Mouse (Mus musculus): ENCODE results near the gene Rhoq. TPM values are rescaled to one million over a fixed set of nuclear protein-coding genes. Genes with fewer than 3 reads are reported as not detected.

The Rhoq gene
- 13.9 TPM in 2 replicates for polyA plus RNA-seq (2015; fragmentation: Nextera tagmentation; extraction: Ambion mirVana)

- no peaks in the 10 kb centered on the region for H3K27me3 ChIP-seq (replicated peaks)
- peaks cover 24% of the 10 kb centered on the region for H3K4me1 ChIP-seq
- peak; percentile 88 for ATAC-seq (ENCODE audit: insufficient read depth, low FRiP score, low read depth)
- WGBS = under 1% methylated on average over 73 of the region's 86 CpGs
- H3K4me3 ChIP-seq (replicated peaks) = peak within 1 kb of the TSS; percentile 86
- peak within 1 kb of the TSS; percentile 65 for H3K9ac ChIP-seq
- H3K9me3 ChIP-seq = no peaks in the 10 kb centered on the region
- H3K36me3 ChIP-seq = no peaks in the 10 kb centered on the region
- H3K27ac ChIP-seq = peak within 1 kb of the TSS; percentile 92
- H3K4me2 ChIP-seq = peak within 1 kb of the TSS; percentile 84
These were observed at the start of gene Rhoq for GRCm38 (mm10) chr17:86962894-86963585. TSS of gene Rhoq (plus strand) at chr17:86963082.

DNA sequence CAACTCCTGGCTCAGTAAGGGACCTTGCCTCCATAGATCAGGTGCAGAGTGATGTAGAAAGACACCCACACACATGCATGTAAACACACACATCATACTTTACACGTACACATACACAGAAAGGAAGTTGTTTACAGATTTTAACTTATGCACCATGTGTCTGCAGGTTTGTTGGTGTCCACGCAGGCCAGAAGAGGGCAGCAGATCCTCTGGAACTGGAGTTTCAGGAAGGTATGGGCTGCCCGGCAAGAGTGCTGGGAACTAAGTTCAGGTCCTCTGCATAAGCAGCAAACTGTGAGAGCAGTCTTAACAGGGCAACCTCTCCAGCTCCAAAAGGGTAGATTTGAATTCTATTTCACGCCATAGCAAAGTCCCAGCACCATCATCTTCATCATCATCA lies 47.3 kb upstream of the Rhoq start:
- Histone ChIP-seq H3K4me3 (replicated peaks) (no peak overlapping the region), H3K4me1 (no peaks in the 10 kb centered on the region), H3K9ac (no peak overlapping the region), H3K36me3 (no peaks in the 10 kb centered on the region), H3K27ac (no peak overlapping the region), H3K9me3 (no peaks in the 10 kb centered on the region), H3K4me2 (no peak overlapping the region), H3K27me3 (replicated peaks) (no peaks in the 10 kb centered on the region)
- no peak for ATAC-seq (ENCODE audit: insufficient read depth, low FRiP score, low read depth)
- WGBS = 70% methylated on average over 4 of the region's 4 CpGs

DNA sequence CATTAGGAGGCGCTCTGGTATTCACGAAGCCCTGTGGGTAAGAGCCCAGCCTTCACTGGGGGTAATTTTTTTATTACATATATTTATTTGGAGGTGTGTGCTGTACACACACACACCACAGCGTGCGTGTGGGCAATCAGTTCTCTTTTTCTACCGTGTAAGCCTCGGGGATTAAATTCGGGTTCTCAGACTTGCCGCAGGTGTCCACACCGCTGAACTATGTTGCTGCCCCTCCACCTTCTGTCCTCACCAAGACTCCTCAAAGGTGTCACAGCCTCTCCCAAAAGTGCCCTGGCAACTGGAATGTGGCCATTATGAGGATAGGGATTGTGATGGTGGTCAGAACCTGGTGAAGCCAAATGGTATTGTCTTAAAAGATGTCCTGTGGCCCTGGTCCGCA lies 45.8 kb upstream of the Rhoq start, which contains the start of gene Tmem247:
Gene Tmem247 (plus strand): TSS at position 301 of the 400 bp plus-strand sequence.
- no peaks in the 10 kb centered on the region for H3K27me3 ChIP-seq (replicated peaks)
- no peaks in the 10 kb centered on the region for H3K36me3 ChIP-seq
- no peak within 1 kb of the TSS for H3K4me3 ChIP-seq (replicated peaks)
- no peaks in the 10 kb centered on the region for H3K9me3 ChIP-seq
- H3K9ac ChIP-seq = no peak within 1 kb of the TSS
- no peaks in the 10 kb centered on the region for H3K4me1 ChIP-seq
- no peak within 1 kb of the TSS for H3K4me2 ChIP-seq
- WGBS = 86% methylated on average over 10 of the region's 10 CpGs
- ATAC-seq (ENCODE audit: insufficient read depth, low FRiP score, low read depth) = no peak
- no peak within 1 kb of the TSS for H3K27ac ChIP-seq

- no peaks in the 10 kb centered on the region for H3K9me3 ChIP-seq
- H3K27ac ChIP-seq = no peak overlapping the region
- no peak for ATAC-seq (ENCODE audit: insufficient read depth, low FRiP score, low read depth)
- no peaks in the 10 kb centered on the region for H3K36me3 ChIP-seq
- H3K9ac ChIP-seq = no peak overlapping the region
- H3K4me3 ChIP-seq (replicated peaks) = no peak overlapping the region
- H3K27me3 ChIP-seq (replicated peaks) = no peaks in the 10 kb centered on the region
- H3K4me2 ChIP-seq = no peak overlapping the region
- no peaks in the 10 kb centered on the region for H3K4me1 ChIP-seq
- WGBS = 63% methylated on average over 6 of the region's 6 CpGs
These were observed 44.1 kb upstream of the Rhoq start for GRCm38 (mm10) chr17:86918786-86919185.

- H3K36me3 ChIP-seq = no peaks in the 10 kb centered on the region
- no peak overlapping the region for H3K27ac ChIP-seq
- WGBS = 66% methylated on average over 11 of the region's 11 CpGs
- H3K9me3 ChIP-seq = no peaks in the 10 kb centered on the region
- no peak overlapping the region for H3K4me2 ChIP-seq
- no peak overlapping the region for H3K9ac ChIP-seq
- H3K27me3 ChIP-seq (replicated peaks) = no peaks in the 10 kb centered on the region
- H3K4me1 ChIP-seq = no peaks in the 10 kb centered on the region
- no peak overlapping the region for H3K4me3 ChIP-seq (replicated peaks)
- no peak for ATAC-seq (ENCODE audit: insufficient read depth, low FRiP score, low read depth)
These were observed 43.2 kb upstream of the Rhoq start for GRCm38 (mm10) chr17:86919729-86920128.

DNA sequence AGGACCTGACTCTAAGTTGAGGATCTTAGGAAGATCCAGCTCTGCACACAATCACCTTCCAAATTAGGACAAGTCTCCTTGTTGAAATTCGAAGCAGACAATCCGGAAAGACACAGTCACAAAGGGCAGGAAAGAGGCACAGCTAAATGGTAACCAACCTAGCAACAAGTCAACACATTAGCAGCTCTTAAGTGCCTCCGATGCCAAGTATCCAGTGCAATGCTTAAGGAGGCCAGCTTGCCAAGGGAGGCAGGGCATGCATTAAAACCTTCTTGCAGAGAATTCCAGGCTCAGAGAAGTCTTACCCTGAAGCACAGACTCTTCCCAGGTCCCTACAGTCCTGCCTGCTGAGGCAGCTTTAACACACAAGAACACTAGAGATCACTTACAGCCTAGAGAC lies 38.2 kb upstream of the Rhoq start:
- H3K9ac ChIP-seq = no peak overlapping the region
- no peak overlapping the region for H3K27ac ChIP-seq
- no peak for ATAC-seq (ENCODE audit: insufficient read depth, low FRiP score, low read depth)
- no peak overlapping the region for H3K4me2 ChIP-seq
- 65% methylated on average over 3 of the region's 3 CpGs for WGBS
- H3K27me3 ChIP-seq (replicated peaks) = no peaks in the 10 kb centered on the region
- H3K9me3 ChIP-seq = no peaks in the 10 kb centered on the region
- no peak overlapping the region for H3K4me3 ChIP-seq (replicated peaks)
- H3K4me1 ChIP-seq = no peaks in the 10 kb centered on the region
- H3K36me3 ChIP-seq = no peaks in the 10 kb centered on the region

GRCm38 (mm10) chr17:86926836-86927235 lies 36.0 kb upstream of the Rhoq start:
- Histone ChIP-seq H3K36me3 (no peaks in the 10 kb centered on the region), H3K27me3 (replicated peaks) (no peaks in the 10 kb centered on the region), H3K27ac (no peak overlapping the region), H3K4me1 (no peaks in the 10 kb centered on the region), H3K9ac (no peak overlapping the region), H3K4me2 (no peak overlapping the region), H3K4me3 (replicated peaks) (no peak overlapping the region), H3K9me3 (no peaks in the 10 kb centered on the region)
- no peak for ATAC-seq (ENCODE audit: insufficient read depth, low FRiP score, low read depth)
- 82% methylated on average over 3 of the region's 3 CpGs for WGBS

DNA sequence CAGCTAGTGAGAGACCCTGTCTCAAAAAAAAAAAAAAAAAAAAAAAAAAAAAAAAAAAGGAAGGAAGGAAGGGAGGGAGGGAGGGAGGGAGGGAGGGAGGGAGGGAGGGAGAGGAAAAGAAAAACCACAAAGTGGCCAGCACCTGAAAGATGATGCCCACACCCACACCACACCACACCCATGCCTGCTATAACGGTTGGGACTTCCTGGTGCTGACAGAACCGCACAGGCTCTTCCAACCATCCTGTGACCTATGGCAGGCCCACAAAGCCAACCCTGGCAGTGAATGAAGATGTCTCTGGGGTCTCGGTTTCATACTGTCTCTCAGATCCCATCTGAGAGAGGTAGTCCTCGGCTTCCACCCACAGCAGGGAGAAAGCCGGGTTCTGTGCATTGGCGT lies 33.5 kb upstream of the Rhoq start:
- ATAC-seq (ENCODE audit: insufficient read depth, low FRiP score, low read depth) = no peak
- Histone ChIP-seq H3K9me3 (no peaks in the 10 kb centered on the region), H3K27ac (no peak overlapping the region), H3K27me3 (replicated peaks) (no peaks in the 10 kb centered on the region), H3K9ac (no peak overlapping the region), H3K4me3 (replicated peaks) (no peak overlapping the region), H3K4me1 (no peaks in the 10 kb centered on the region), H3K36me3 (no peaks in the 10 kb centered on the region), H3K4me2 (no peak overlapping the region)
- 74% methylated on average over 6 of the region's 6 CpGs for WGBS

GRCm38 (mm10) chr17:86929981-86930380 lies 32.9 kb upstream of the Rhoq start:
- no peak overlapping the region for H3K9ac ChIP-seq
- no peaks in the 10 kb centered on the region for H3K9me3 ChIP-seq
- 0 out of 2 replicates have a peak, but pooled peaks cover 6% of the 10 kb centered on the region for H3K27me3 ChIP-seq (replicated peaks)
- H3K4me1 ChIP-seq = no peaks in the 10 kb centered on the region
- no peaks in the 10 kb centered on the region for H3K36me3 ChIP-seq
- no peak for ATAC-seq (ENCODE audit: insufficient read depth, low FRiP score, low read depth)
- H3K4me3 ChIP-seq (replicated peaks) = no peak overlapping the region
- no peak overlapping the region for H3K4me2 ChIP-seq
- no peak overlapping the region for H3K27ac ChIP-seq

DNA sequence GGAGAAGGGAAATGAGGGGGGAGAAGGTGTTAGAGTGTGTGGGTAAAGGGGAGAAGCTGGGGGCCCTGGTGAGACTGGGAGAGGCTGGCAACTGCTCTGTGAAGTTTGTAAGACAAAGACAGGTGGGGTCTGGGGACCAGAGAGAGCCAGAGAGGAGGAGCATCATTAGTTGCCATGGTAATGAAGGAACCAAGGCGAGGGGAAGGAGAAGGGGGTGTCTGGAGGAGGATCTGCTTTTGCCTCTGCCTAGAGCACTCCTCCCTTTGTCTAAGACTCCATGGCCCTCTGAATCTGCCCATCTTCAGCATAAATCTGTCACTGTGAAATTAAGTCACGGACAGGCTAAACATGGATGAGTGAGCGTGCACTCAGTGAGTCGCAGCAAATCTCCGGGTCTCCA lies 30.0 kb upstream of the Rhoq start:
- Histone ChIP-seq H3K27me3 (replicated peaks) (0 out of 2 replicates have a peak, but pooled peaks cover 6% of the 10 kb centered on the region), H3K4me2 (no peak overlapping the region), H3K9ac (no peak overlapping the region), H3K9me3 (no peaks in the 10 kb centered on the region), H3K4me3 (replicated peaks) (no peak overlapping the region), H3K27ac (no peak overlapping the region), H3K4me1 (no peaks in the 10 kb centered on the region), H3K36me3 (no peaks in the 10 kb centered on the region)
- ATAC-seq (ENCODE audit: insufficient read depth, low FRiP score, low read depth) = no peak
- 50% methylated on average over 5 of the region's 5 CpGs for WGBS

GRCm38 (mm10) chr17:86937064-86937463 lies 25.8 kb upstream of the Rhoq start:
- 52% methylated on average over 2 of the region's 2 CpGs for WGBS
- ATAC-seq (ENCODE audit: insufficient read depth, low FRiP score, low read depth) = no peak

DNA sequence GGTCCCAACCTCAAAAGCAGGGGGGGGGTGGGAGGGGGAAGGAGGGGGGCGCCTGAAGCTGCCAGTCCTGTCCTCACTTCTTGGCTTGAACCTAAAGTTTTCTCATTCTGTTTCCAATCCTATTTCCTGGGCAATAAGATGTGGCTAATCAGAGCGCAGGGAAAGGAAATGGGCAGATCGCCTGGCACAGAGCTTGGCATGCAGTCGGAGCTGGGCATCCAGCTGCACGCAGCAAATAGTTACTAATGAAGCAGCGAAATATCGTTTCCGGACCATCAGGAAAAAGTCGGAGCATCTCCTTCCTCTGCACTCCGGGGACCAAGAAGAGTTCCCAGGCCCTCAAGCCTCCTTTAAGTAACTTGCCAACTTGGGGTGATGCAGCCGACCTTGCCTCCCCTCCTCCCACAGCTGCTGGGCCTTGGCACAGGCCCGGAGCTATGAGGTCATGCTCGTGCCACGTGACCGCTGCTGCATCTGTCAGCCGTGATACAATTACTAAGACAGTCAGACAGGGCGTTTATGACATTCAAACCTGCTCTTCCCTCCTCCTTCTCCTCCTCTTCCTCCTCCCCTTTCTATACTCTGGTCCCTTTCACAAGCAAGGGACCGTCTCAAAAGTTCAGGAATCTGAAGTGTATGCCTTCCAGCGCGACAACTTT lies 25.3 kb upstream of the Rhoq start:
- H3K9ac ChIP-seq = no peak overlapping the region
- peak overlapping the region; percentile 61 for H3K27ac ChIP-seq
- H3K4me2 ChIP-seq = peak overlapping the region; percentile 62
- no peaks in the 10 kb centered on the region for H3K4me1 ChIP-seq
- H3K4me3 ChIP-seq (replicated peaks) = peak overlapping the region; percentile 40
- ATAC-seq (ENCODE audit: insufficient read depth, low FRiP score, low read depth) = peak; percentile 71; the same call in 1 of the 2 replicates
- H3K27me3 ChIP-seq (replicated peaks) = 0 out of 2 replicates have a peak, but pooled peaks cover 6% of the 10 kb centered on the region
- H3K36me3 ChIP-seq = no peaks in the 10 kb centered on the region
- H3K9me3 ChIP-seq = no peaks in the 10 kb centered on the region
- 3% methylated on average over 20 of the region's 20 CpGs for WGBS

More at GRCm38 (mm10) chr17:86937064-86937463, 25.8 kb upstream of the Rhoq start:
- Histone ChIP-seq H3K36me3 (no peaks in the 10 kb centered on the region), H3K9ac (no peak overlapping the region), H3K9me3 (no peaks in the 10 kb centered on the region), H3K27me3 (replicated peaks) (0 out of 2 replicates have a peak, but pooled peaks cover 6% of the 10 kb centered on the region), H3K4me2 (peak overlapping the region; percentile 62), H3K4me1 (no peaks in the 10 kb centered on the region), H3K4me3 (replicated peaks) (no peak overlapping the region), H3K27ac (no peak overlapping the region; the same call in 1 of the 2 replicates)

Measured in stomach, embryonic 15.5 days (tissue).